Mouse (Mus musculus) lung, postnatal 4 days (tissue): ENCODE measurements at regions not wholly inside any gene's neighbourhood (a gene's known extent, or its start where the extent isn't known, plus 50 kb on each side); places are given as distances from the start of the nearest gene placed in this dataset.

Experiments
- DNase-seq, 2 experiments: peaks; one replicate each; pipeline ENCODE4 v3.0.0; 2021

- peak in 1 of 2 experiments; percentile 25 for DNase-seq
These were observed 124.7 kb upstream of the Tank start for GRCm38 (mm10) chr2:61453490-61454281.

- no peak for DNase-seq
These were observed 125.8 kb upstream of the Tank start for GRCm38 (mm10) chr2:61452581-61452980.

DNA sequence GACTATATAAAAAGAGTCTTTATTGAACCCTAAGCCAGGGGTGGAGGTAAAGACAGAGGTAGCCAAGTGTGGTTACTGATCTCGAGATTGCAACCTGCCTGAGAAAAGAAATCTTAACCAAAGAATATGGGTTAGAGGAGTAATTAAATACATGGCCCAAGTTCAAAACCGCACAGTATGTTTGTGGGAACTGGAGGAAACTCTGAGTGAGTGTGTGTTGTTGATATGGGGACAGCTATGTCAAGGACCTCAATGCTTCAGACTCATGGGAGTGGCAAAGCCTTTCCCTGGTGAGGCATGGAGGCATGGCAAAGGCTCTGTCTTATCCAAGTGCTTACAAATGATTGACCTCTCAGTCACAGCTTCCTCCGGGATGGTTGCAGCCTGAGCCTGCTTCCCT, 127.7 kb upstream of the Tank start:
- no peak for DNase-seq

GRCm38 (mm10) chr2:61436591-61436990, 141.8 kb upstream of the Tank start:
- no peak for DNase-seq

DNA sequence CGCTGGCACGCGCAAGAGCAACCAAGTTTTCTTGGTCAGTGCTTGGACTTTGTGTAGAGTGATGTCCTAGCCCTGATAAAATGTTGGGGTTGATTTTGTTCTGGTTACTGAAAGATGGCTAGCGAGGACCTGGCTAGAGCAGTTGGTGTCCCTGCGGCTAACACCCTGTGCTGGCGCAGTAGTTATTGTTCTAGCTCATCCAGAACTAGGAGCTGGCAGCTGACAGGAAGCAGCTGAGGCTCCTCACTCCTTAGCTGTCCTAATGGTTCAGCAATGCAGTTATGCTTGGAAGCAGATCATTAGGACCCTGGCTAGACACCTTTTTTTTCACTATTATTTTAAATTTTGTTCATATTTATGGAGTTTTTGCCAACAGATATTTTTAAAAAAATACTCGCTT, 170.5 kb upstream of the Tank start:
- DNase-seq, result peak in 1 of 2 experiments; percentile 26

DNA sequence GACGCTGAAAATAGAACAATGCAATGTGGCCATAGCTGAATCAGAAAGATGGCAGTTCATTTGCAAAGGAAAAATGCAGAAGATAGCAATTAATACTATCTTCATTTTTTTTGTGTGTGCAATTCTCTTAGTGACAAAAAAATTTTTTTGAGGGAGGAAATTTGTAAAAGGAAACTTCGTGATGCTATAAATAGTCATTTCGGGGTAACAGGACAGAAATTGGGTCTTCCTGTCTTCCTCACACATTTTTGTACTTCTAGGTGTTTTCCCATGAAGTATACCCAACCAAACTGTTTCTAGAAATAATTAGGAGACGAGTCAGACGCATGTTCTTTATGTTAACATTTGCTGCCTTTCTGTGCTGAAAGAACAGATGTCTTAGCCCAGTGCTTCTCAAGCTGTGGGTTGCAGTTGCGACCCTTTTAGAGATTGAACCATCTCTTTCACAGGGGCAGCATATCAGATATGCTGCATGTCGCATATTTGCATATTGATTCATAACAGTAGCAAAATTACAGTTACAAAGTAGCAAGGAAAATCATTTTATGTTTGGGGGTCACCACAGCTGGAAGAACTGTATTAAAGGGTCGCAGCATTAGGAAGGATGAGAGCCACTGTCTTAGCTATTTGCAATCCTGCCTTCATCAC, 172.2 kb upstream of the Tank start:
- DNase-seq, result no peak

DNA sequence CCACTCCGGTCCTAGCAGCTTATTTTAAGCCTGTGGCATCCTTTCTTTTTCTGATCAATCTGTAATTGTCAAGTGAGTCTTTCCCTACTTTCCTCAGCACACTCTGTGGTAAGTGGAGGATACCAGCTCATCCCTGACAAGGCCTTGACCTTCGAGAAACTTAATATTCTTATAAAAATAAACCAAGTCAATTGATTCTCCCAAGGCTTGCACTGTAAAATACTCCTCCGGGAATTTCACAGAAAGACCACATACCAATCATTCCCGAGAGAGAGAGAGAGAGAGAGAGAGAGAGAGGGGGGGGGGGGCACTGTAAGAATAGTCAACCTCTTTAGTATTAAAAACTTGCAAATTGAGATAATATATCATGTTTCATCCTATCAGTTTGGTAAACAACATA, 173.1 kb upstream of the Tank start:
- no peak for DNase-seq

GRCm38 (mm10) chr2:61402588-61403487, 175.5 kb upstream of the Tank start:
- no peak for DNase-seq

DNA sequence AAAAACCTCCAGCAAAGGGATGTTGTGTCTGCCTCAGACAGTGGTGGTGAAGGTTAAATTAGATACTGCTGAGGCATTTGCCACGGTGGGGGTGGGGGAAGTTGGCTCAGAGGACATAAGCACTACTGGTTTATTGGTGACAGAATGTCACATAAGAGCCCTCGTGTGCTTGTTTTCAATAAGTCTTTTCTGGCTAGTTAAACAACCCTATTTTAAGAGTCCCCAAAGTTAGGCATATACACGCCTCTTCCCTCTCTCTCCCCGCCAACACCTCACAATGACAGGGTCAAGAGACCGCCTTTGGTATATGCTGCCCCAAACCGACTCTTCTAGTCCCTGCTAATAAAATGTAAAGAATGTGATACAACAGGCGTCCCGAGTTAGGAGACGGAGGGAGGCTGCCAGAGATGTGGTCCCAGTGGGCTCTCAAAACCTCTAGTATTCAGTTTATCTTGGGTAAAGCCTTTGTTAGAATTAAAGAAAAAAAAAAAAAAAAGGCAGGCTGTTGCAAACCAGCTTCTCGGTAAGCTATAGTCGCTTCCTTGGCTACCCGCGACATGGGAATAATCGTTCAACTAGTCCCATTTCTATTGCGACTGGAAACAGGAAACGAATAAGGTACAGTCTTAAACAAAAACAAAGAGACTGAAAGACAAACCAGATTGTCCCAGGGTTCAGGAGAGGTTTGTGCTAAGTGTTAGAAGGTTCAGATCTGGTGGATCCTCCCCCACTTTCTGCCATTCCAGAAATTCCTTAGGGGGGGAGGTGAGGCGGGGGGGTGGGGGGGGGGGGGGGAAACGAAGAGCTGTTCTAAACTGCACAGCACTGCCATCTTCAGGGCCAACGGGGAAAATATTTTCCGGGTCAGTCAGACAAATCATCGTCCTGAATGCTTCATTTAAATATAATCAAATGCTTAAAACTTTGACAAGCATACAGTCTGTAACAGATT, 176.5 kb upstream of the Tank start:
- DNase-seq, result peak; percentile 60 to 79

DNA sequence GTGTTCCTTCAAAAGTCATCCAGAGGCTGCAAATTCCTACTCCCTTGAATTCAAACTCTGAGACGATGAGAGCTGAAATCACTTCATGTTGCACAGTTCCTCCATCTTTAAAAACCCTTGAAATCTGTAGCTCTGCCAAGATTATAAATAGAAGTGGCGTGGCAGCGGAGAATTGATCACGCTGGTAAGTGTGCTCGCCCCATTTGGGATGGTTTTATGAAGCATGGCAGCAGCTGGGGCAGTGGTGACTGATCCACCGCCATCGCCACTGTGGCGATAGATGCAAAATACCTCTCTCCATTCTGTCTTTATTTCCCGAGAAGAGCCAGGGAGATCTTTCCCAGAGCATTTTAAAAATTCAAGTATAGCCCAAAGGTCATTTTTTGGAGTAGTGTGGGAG, 179.8 kb upstream of the Tank start:
- DNase-seq, result no peak

GRCm38 (mm10) chr2:61389622-61390021, 188.8 kb upstream of the Tank start:
- DNase-seq, result no peak

DNA sequence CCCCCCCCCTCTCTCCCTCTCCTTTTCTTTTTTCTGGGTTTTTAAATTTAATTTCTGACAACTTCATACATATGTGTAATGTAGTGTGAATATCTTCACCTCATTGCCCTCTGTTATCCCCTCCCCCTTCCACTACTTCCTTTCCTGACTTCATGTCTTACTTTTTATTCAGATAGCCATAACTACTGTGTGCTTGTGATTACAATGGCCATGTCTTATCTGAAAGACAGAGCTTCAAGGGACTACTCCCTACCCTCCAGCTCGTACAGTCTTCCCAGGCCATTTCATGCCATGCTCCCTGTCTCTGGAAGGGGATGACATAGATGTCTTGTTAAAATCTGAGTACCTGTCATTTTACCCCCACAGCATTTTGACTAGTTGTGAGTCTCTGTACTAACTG, 189.2 kb upstream of the Tank start:
- DNase-seq, result no peak

- peak; percentile 40 to 67 for DNase-seq
These were observed 190.8 kb upstream of the Tank start for GRCm38 (mm10) chr2:61387561-61387960.

- DNase-seq, result no peak
These were observed 191.4 kb upstream of the Tank start for GRCm38 (mm10) chr2:61386966-61387365.

GRCm38 (mm10) chr2:61384467-61384866, 193.9 kb upstream of the Tank start:
- no peak for DNase-seq

DNA sequence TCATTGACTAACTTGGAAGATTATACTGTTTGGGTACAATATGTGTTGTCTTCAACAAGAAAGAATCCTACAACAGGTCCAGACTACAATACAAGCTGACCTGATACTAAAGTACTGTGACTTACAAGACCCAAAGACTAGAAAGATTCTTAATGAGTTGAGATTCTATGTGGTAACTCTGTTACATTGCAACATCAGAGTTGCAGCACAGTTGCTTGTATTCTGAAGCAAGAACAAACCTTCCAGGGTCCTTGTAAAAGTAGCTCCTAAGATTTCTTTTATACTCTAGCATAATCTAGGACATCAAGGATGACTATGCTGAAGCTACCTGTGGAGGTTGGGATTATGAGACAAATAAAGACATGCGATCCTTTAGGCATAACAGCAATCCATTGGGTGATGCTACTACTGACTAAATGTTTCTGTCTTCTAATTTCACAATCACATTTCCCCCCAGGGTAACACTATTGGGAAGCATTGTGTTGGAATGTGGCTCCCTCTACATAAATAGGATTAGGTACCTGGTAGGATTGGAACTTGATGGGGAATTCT, 194.6 kb upstream of the Tank start:
- no peak for DNase-seq

DNA sequence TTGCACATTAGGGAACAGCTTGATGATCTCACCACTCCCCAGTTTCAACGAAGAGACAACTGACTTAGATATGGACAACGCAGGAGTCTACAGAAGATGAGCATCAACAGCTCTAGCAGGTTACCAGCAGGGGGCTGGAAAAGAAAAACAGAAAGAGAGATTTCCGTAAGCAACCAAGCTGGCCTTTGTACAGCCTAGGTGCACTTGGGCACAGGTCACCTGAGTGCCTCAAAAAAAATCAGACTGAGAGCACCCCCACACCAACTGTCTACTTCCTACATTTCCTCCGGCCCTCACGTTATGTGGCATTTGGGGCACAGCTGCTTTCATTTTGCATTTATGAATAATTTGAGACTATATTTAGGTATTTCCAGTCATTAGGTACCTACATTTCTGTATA, 199.3 kb upstream of the Tank start:
- DNase-seq, result no peak

- no peak for DNase-seq
These were observed 200.1 kb upstream of the Tank start for GRCm38 (mm10) chr2:61378297-61378696.

- no peak for DNase-seq
These were observed 200.6 kb upstream of the Tank start for GRCm38 (mm10) chr2:61377756-61378155.

DNA sequence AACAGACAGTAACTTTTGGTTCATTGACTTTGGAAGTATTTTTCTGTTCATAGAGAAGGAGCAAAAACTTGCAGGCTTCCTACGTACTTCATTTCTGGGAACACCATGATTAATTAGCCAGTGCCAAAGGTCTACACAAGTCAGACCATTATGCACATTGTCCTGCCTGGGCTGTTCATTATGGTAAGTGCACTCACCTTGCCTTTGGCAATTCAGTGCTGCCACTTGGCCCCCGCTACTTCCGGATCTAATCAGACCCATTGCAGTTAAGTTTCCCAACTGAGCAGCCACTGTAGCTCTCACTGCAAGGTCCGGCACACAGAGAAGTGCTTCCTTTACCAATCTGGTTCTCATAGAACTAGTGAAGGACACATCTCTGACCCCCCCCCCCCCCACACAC, 215.8 kb upstream of the Tank start:
- DNase-seq, result no peak

DNA sequence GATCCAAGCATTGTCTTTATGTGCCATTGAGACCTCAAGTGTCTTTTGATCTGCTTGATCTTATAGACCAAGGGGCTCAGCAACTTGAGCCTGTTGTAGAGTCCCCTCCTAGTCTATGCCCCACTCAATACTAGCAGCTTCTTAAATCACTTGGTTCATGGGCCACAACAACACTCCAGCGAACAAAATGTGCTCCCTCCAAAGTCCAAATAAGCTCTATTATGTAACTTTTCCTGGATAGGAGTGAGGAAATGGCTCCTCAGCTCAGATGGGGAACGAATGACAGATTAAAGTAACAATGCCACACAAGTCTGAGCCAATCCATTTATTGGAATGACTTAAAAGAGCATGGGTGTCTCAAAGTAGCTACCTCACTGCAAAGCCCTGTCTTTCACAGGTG, 217.0 kb upstream of the Tank start:
- no peak for DNase-seq

DNA sequence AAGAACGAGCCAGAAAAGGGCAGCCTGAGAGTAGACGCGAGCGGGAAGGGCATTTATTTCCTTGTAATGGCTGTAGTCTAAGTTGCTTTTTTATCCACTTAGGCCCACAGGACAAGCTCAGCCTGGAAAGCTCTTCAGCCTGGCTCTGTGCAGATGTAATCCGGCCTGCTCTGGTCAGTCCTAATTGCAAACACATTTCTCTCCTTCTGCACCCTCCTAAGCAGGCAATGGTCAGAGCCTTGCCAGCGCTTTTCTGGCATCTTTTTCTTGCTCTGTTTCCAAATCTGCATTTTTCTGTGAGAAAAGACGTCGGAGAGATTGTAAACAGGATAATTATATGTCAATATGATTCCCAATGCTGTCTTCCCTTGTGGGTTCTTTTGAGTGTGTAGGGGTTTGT, 224.3 kb upstream of the Tank start:
- peak; percentile 26 to 41 for DNase-seq
